Mouse (Mus musculus) cerebellum, adult 2 months (tissue): Measurements from ENCODE around the gene Dner.

Source experiments
- CTCF ChIP-seq: fragments of 200-500 bp; IDR thresholded peaks from 2 replicates; pipeline ENCODE4 v1.5.1; 2011; ENCODE audit warnings: low read depth, mild to moderate bottlenecking, control low read depth, low read length, moderate library complexity, borderline replicate concordance; ENCODE audit not compliant: insufficient read depth
- POLR2A ChIP-seq: fragments of 200-500 bp; IDR thresholded peaks from 2 replicates; pipeline ENCODE4 v1.6.1; 2011; ENCODE audit warnings: low read length, control low read depth, borderline replicate concordance; ENCODE audit not compliant: insufficient read depth

- TF ChIP-seq CTCF (no peak), POLR2A (no peak)
Observed at GRCm38 (mm10) chr1:84402154-84402553, 293.9 kb downstream of the Dner start.
